Mouse (Mus musculus) lung, adult 2 months (tissue): Measurements from ENCODE around the gene Olig1. TPM values are rescaled to one million over a fixed set of nuclear protein-coding genes. Genes with fewer than 3 reads are reported as not detected.
"Not testable (repeated sequence)": the region's sequence is repeated elsewhere in the genome, so short reads cannot be mapped to it uniquely, and the experiment has no call there.

Experiments
- DNase-seq: peaks from one replicate; pipeline ENCODE4 v3.0.0; 2022
- H3K4me1 ChIP-seq: fragments of 200-500 bp; 2 replicates; pipeline ENCODE4 v1.6.1; 2011; ENCODE audit warnings: low read length; ENCODE audit not compliant: control insufficient read depth, insufficient read depth
- H3K4me3 ChIP-seq: fragments of 200-500 bp; replicated peaks from 2 replicates; pipeline ENCODE3; 2011; ENCODE audit warnings: low read depth, mild to moderate bottlenecking, control low read depth, low read length; ENCODE audit errors: extremely low read depth
- CTCF ChIP-seq: fragments of 200-500 bp; IDR thresholded peaks from 2 replicates; pipeline ENCODE4 v1.5.1; 2011; ENCODE audit warnings: mild to moderate bottlenecking, low read length, control low read depth; ENCODE audit not compliant: insufficient read depth
- POLR2A ChIP-seq: fragments of 200-500 bp; IDR thresholded peaks from 2 replicates; pipeline ENCODE4 v1.6.1; 2011; ENCODE audit warnings: low read depth, mild to moderate bottlenecking, control low read depth, low read length, borderline replicate concordance; ENCODE audit errors: extremely low read depth
- WGBS: fragments of 180-500 bp; shearing (Covaris S2); methylation state at CpG from one replicate; pipeline ENCODE4 v1.1.7; 2018; 5-methylcytosine and 5-hydroxymethylcytosine counted together
- polyA plus RNA-seq: library from polyadenylated mRNA; depleted of rRNA; stranded (reverse); fragments of >200 nt; gene quantifications from 2 replicates; pipeline ENCODE4 v1.2.3, GENCODE M21; 2012

Gene Olig1
- polyA plus RNA-seq, 1 experiment = 0.05 TPM

GRCm38 (mm10) chr16:91246292-91246691, 23.3 kb upstream of the Olig1 start:
- Histone ChIP-seq H3K4me3 (no peak overlapping the region), H3K4me1 (no peaks in the 10 kb centered on the region)
- 74% methylated on average over 9 of the region's 9 CpGs for WGBS
- no peak for DNase-seq
- TF ChIP-seq CTCF (no peak), POLR2A (no peak)

GRCm38 (mm10) chr16:91255419-91256164, 14.0 kb upstream of the Olig1 start:
- 9% methylated on average over 19 of the region's 28 CpGs for WGBS
- not testable (repeated sequence) for DNase-seq, H3K4me1 ChIP-seq, H3K4me3 ChIP-seq

DNA sequence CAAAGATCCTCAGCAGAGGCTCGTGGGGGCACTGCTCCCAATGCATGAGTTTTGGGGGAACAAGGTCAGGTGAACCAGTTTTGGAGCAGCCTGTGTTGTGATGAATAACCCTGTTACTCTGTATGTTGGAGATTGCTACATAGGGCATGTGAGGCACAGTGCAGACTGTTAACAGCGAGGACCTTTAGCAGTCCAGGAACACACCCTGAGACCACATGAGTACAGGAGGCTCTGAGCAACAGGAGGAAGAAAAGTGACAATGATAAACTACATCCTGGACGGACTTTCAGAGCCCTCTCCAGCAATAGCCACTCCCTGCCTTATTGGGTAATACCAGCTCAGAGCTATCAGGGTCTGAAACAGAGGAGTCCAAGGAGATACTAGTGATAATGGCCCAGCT, 10.6 kb upstream of the Olig1 start:
- WGBS = 40% methylated on average over 3 of the region's 3 CpGs
- Histone ChIP-seq H3K4me3 (no peak overlapping the region), H3K4me1 (no peaks in the 10 kb centered on the region)
- no peak for DNase-seq
- TF ChIP-seq CTCF (no peak), POLR2A (no peak)

DNA sequence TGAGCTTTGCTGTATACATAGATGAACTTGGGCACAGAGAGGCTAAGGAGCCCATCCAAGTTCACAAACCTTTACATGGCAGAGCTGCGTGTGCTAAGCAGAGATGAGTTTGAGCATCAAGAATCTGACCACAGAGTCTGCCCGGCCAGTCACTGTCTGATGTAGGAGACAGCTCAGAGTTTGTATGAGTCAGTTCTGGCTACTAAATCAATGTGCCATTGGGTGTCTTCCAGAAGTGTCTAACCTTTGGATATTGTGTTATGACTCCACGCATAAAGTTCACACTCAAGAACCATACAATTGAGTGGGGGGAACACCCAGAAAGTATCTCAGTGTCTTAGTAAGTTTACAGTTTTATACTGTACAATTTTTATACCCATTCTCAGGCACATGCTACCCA, 8.7 kb upstream of the Olig1 start:
- Histone ChIP-seq H3K4me3 (no peak overlapping the region), H3K4me1 (no peaks in the 10 kb centered on the region)
- no peak for TF ChIP-seq CTCF
- no peak for TF ChIP-seq POLR2A
- no peak for DNase-seq
- WGBS = 85% methylated on average over 3 of the region's 3 CpGs

DNA sequence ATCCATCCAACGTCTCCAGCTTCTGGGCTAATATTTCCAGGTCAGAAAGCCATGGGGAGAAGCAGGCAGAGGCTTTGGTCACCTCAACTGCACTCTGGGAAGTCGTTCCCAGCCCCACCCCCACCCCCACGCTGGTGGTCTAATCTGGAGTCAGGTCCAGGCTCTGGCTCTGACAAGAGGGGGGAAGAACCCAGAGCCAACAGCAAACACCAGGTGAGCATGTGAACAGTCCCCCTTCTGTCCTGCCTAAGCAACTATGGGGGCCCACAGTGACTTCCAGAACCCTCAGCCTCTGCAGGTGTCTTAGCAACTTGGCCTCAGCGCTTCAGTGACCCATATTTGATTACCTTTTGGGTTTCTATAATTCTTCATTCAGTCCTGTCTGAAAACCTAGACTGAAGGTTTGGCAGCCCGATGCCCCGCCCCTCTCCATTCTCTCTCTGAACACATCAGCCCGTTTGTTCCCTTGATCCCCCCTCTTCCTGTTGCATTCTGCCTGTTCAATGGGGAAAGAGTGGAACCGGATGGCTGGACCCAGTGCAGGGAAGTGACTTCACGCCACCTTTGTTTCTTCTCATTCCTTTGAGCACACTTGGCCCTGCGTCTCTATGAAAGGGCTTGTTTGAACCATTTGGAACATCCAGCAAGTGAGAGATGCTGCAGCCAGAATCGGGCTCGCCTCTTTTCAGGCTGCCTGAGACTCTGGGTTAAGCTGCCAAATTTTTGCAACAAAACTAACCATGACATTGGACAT, 6.9 kb upstream of the Olig1 start:
- no peak overlapping the region for H3K4me3 ChIP-seq
- TF ChIP-seq CTCF (no peak), POLR2A (no peak)
- DNase-seq = no peak
- no peaks in the 10 kb centered on the region for H3K4me1 ChIP-seq
- 29% methylated on average over 12 of the region's 12 CpGs for WGBS

- H3K4me1 ChIP-seq = no peaks in the 10 kb centered on the region
- no peak for DNase-seq
- H3K4me3 ChIP-seq = no peak overlapping the region
- TF ChIP-seq CTCF (no peak), POLR2A (no peak)
- 71% methylated on average over 6 of the region's 6 CpGs for WGBS
These were observed 3.6 kb upstream of the Olig1 start for GRCm38 (mm10) chr16:91265972-91266371.

DNA sequence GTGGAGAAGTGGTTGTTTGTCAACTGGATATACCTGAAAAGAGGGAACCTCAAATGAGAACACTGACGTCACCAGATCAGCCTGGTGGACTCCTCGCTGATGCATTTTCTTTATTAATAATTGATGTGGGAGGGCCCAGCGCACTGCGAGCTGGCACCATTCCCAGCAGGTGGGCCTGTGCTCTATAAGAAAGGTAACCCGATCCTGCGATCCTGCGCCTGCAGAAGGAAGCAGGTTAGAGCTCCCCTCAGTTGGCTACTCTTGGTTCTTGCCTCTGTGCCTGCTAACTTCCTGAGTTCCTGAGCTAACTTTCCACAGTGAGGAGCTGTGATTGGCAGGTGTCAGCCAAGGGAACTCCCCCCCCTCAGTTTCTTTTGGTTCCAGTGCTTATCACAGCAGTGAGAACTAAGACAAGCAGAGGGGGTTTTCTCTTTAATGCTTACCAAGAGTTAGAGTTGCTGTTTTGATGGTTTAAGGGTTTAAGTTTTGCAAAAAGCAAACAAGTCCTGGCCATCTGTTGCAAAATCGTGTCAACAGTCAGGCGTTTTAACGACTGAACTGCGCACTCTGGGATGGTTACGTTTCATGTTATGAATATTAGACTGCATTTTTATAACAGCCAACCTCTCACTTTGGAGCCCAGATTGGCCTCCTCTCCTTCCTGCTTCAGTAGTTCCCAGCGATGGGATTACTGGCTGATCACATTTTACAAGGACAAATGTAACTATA, 684 bp upstream of the Olig1 start:
- TF ChIP-seq POLR2A (no peak), CTCF (no peak)
- Histone ChIP-seq H3K4me1 (no peaks in the 10 kb centered on the region), H3K4me3 (no peak overlapping the region)
- DNase-seq = no peak
- WGBS = 11% methylated on average over 13 of the region's 13 CpGs

DNA sequence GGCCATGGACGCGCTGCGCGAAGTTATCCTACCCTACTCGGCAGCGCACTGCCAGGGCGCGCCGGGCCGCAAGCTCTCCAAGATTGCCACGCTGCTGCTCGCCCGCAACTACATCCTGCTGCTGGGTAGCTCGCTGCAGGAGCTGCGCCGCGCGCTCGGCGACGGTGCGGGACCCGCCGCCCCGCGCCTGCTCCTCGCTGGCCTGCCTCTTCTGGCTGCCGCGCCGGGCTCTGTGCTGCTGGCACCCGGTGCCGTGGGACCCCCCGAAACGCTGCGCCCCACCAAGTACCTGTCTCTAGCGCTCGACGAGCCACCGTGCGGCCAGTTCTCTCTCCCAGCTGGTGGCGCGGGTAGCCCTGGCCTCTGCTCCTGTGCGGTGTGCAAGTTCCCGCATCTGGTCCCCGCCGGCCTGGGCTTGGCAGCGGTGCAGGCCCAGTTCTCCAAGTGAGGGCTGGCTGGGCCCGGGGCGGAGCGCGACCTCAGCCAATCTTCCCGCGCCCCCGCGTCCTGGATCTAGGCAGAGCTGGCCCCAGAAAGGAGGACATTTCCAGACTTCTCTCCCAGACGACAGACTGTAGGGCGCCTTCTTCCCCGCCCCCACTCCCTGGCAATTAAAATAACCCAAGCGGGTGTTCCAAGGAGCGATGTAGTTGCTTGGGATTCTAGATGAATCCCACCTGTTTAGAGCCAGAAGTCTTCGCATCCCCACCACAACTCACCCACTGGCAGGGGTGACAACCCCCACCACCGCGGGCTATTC, 820 bp downstream of the Olig1 start:
- WGBS = 2% methylated on average over 63 of the region's 63 CpGs
- DNase-seq = no peak
- Histone ChIP-seq H3K4me3 (no peak overlapping the region), H3K4me1 (no peaks in the 10 kb centered on the region)
- TF ChIP-seq CTCF = no peak

- 3% methylated on average over 29 of the region's 29 CpGs for WGBS
- Histone ChIP-seq H3K4me3 (no peak overlapping the region), H3K4me1 (no peaks in the 10 kb centered on the region)
- no peak for DNase-seq
- TF ChIP-seq CTCF = no peak
- TF ChIP-seq POLR2A = no peak
These were observed 1.5 kb downstream of the Olig1 start for GRCm38 (mm10) chr16:91270982-91271549.
